ENCODE assay signal across 21 mouse cellular contexts in the genomic region with DNA sequence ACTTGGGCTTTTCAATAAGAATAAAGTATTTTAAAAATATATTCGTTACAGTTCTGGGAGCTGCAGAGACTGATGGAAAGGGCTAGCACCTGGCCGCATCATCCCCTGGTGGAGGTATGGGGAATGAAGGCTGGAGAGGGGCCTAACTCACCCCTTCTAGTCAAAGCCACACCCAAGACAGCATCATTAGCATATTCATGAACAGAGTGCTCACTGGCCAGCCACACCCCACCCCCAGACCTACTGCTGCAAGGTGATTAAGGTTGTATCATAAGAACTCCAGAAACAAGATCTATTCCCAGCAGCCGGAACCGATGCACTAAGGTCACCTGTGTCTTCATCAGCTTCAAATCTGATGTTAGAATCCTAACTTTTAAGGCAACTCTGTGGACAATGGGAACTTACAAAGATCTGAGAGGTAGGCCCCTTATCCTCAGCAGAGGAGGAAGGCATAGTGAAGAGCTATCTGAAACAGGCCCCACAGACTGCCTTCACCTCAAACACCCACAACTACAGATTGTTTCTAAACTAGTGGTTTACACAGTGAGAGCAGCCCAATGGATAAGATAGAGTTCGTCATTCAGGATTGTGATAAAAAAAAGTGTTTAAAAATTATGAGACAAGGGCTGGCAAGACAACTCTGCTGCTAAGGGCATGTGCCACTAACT.
DNase-seq lines count a peak whose midpoint lies in the region; ATAC-seq and TF ChIP-seq lines count a peak whose summit lies in the region.
"Had no signal": no experiment of that assay in that cellular context is flagged by ENCODE, and none has a peak within 500 bp of the region (broad histone marks: within the 10 kb centered on the region; RNA-seq: fewer than 3 reads in every experiment).

No protein-coding gene starts in this region.

- H3K9me3 ChIP-seq in E14TG2a.4 (ENCODE audit: low read length) (peaks cover 30% of the 10 kb centered on the region), ES-E14 (ENCODE audit: control insufficient read depth, insufficient read depth, low read depth, low read length) (no peaks in the 10 kb centered on the region)
- no peaks in the 10 kb centered on the region for H3K9me3 ChIP-seq in liver, embryonic 15.5 days (replicated peaks)
- H3K9me3 ChIP-seq: forebrain, embryonic 10.5 days; heart, embryonic 12.5 days; hindbrain, embryonic 15.5 days; limb, embryonic 15.5 days; midbrain, embryonic 15.5 days; neural tube, embryonic 15.5 days; stomach, embryonic 15.5 days had no signal

- H3K36me3 ChIP-seq in E14TG2a.4 (ENCODE audit: insufficient read depth, low read length) (peaks cover 3% of the 10 kb centered on the region; the same call in 1 of the 2 replicates), ES-E14 (ENCODE audit: control insufficient read depth, insufficient read depth, low read length, poor library complexity, severe bottlenecking) (no peaks in the 10 kb centered on the region)
- no peaks in the 10 kb centered on the region for H3K36me3 ChIP-seq in liver, embryonic 15.5 days (replicated peaks)
- H3K36me3 ChIP-seq: heart, embryonic 12.5 days; hindbrain, embryonic 15.5 days; limb, embryonic 15.5 days; midbrain, embryonic 15.5 days; neural tube, embryonic 15.5 days; stomach, embryonic 15.5 days had no signal

- ATAC-seq in erythroblast, adult 5-6 weeks (replicated peaks; ENCODE audit: low FRiP score, poor library complexity, severe bottlenecking): peak; percentile 56; the same call in 1 of the 2 replicates
- ATAC-seq in liver, embryonic 15.5 days (ENCODE audit: insufficient read depth): peak; percentile 65
- no peak for ATAC-seq in activated CD4-positive, CD25-positive, alpha-beta regulatory T cell, adult 4 months
- ATAC-seq: lung, postnatal 0 days; midbrain, embryonic 15.5 days had no signal

- H3K4me2 ChIP-seq in liver, embryonic 15.5 days: no peak overlapping the region
- H3K4me2 ChIP-seq: heart, embryonic 12.5 days; hindbrain, embryonic 15.5 days; limb, embryonic 15.5 days; midbrain, embryonic 15.5 days; neural tube, embryonic 15.5 days; stomach, embryonic 15.5 days had no signal

- no peak overlapping the region for H3K9ac ChIP-seq in ES-E14 (ENCODE audit: insufficient read depth, low read depth, low read length, poor library complexity, severe bottlenecking)
- no peak overlapping the region for H3K9ac ChIP-seq in liver, embryonic 15.5 days
- H3K9ac ChIP-seq: heart, embryonic 12.5 days; hindbrain, embryonic 15.5 days; limb, embryonic 15.5 days; midbrain, embryonic 15.5 days; neural tube, embryonic 15.5 days; stomach, embryonic 15.5 days had no signal

- in situ Hi-C loops in ES-E14 (cut with MboI; ENCODE audit: low sequenced_read_pairs in 2 of 2, unreplicated experiment in 2 of 2): no loop called here

- DNase-seq in ES-E14 (ENCODE audit: low read depth, low spot score): peak; percentile 39
- no peak for DNase-seq in right cerebral cortex, postnatal 36 days (ENCODE audit: low spot score in 2 of 2)
- no peak for DNase-seq in neural tube, embryonic 10.5 days (ENCODE audit: extremely low spot score, low spot score)
- DNase-seq: B cell, adult 2 months; cerebellum, postnatal 10 days; heart, adult 11 months; spleen, adult 18-20 months; thymus, adult 18-20 months had no signal

- WGBS in liver, embryonic 15.5 days (ENCODE audit: insufficient replicate concordance): 33% methylated on average over 5 of the region's 5 CpGs

- H3K4me1 ChIP-seq in E14TG2a.4 (replicated peaks; ENCODE audit: low read depth, low read length) (peaks cover 33% of the 10 kb centered on the region), ES-E14 (ENCODE audit: control insufficient read depth in 2 of 2, insufficient read depth in 2 of 2, low read length in 2 of 2, poor library complexity in 1 of 2) (peaks cover 0 to 2% of the 10 kb centered on the region in 2 experiments; a peak in 1 of 4 replicates)
- peaks cover 70% of the 10 kb centered on the region for H3K4me1 ChIP-seq in liver, embryonic 15.5 days (replicated peaks)

- peak; percentile 23; the same call in 1 of the 2 replicates for TF ChIP-seq CTCF in E14TG2a.4 (conservative IDR thresholded peaks at IDR 0.05; ENCODE audit: low read length)

- H3K27ac ChIP-seq in ES-E14 (ENCODE audit: insufficient read depth, low read depth, low read length, poor library complexity, severe bottlenecking): no peak overlapping the region
- H3K27ac ChIP-seq in liver, embryonic 15.5 days (replicated peaks): peak overlapping the region; percentile 26; the same call in 1 of the 2 replicates
- H3K27ac ChIP-seq: forebrain, embryonic 10.5 days; hindbrain, embryonic 15.5 days; midbrain, embryonic 15.5 days; neural tube, embryonic 15.5 days had no signal

- H3K27me3 ChIP-seq in E14TG2a.4 (ENCODE audit: insufficient read depth, low read length): no peaks in the 10 kb centered on the region
- H3K27me3 ChIP-seq in liver, embryonic 15.5 days: no peaks in the 10 kb centered on the region
- H3K27me3 ChIP-seq: heart, embryonic 12.5 days; hindbrain, embryonic 15.5 days; limb, embryonic 15.5 days; midbrain, embryonic 15.5 days; neural tube, embryonic 15.5 days; stomach, embryonic 15.5 days had no signal

- no peak overlapping the region for H3K4me3 ChIP-seq in E14TG2a.4 (replicated peaks; ENCODE audit: low read length)
- no peak overlapping the region for H3K4me3 ChIP-seq in ES-E14 (ENCODE audit: insufficient read depth in 1 of 2, low read depth in 1 of 2, low read length in 2 of 2, poor library complexity in 1 of 2, severe bottlenecking in 1 of 2)
- no peak overlapping the region for H3K4me3 ChIP-seq in liver, embryonic 15.5 days (replicated peaks)
- H3K4me3 ChIP-seq: forebrain, embryonic 10.5 days; heart, embryonic 12.5 days; hindbrain, embryonic 15.5 days; limb, embryonic 15.5 days; midbrain, embryonic 15.5 days; myocyte; neural tube, embryonic 15.5 days; stomach, embryonic 15.5 days had no signal

TF ChIP-seq in ES-E14, 5 proteins besides CTCF, POLR2A, EP300 and RAD21:
- no peak for TF ChIP-seq HCFC1 (IDR thresholded peaks at IDR 0.05; ENCODE audit: borderline replicate concordance, insufficient read depth, low read length)
- TF ChIP-seq ZC3H11A (IDR thresholded peaks at IDR 0.05; ENCODE audit: borderline replicate concordance, low read depth, low read length): no peak
- TF ChIP-seq CHD2 (IDR thresholded peaks at IDR 0.05; ENCODE audit: low read depth, low read length): no peak
- no peak for TF ChIP-seq MAFK (IDR thresholded peaks at IDR 0.05; ENCODE audit: insufficient read depth, low read depth, low read length)
- TF ChIP-seq ZNF384 (IDR thresholded peaks at IDR 0.05; ENCODE audit: low read depth, low read length): no peak
